Mouse (Mus musculus) stomach, postnatal 0 days (tissue): ENCODE results near the gene 2210016L21Rik.

Experiments
- CTCF ChIP-seq: IDR thresholded peaks from 2 replicates; pipeline ENCODE4 v1.5.1; 2016; ENCODE audit warnings: antibody characterized with exemption, low read depth, mild to moderate bottlenecking, moderate library complexity
- EP300 ChIP-seq: optimal IDR thresholded peaks from 2 replicates; pipeline ENCODE3; 2016; ENCODE audit warnings: antibody characterized with exemption

DNA sequence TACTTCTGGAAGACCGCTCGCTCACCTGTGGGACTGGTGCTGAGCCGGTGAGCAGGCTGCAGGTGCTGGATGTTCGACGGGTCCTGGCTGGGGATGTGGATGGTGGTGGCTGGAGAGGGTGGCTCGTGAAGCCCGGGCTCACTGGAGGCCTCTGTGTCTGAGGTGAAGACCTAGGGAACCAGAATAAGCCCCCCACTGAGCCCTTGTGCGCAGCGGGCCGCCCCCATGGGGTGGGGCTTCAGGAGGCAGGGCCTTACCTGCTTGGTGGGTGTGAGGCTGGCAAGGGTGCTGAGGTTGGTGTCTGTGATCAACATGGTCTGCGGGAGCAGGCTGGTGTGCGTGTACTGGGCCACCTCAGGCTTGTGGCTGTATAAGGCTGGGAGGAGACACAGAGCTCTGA is 8.7 kb downstream of the 2210016L21Rik start:
- TF ChIP-seq CTCF: no peak
- TF ChIP-seq EP300: no peak
